ENCODE assay signal across 12 mouse cellular contexts in genomic region chr5:116553868-116554267, GRCm38 (mm10). TPM values are rescaled to one million over a fixed set of nuclear protein-coding genes. Genes with fewer than 3 reads are reported as not detected.
A peak's percentile ranks its signal among the peaks of the same experiment; 100 is the strongest.
DNase-seq lines count a peak whose midpoint lies in the region; ATAC-seq lines count a peak whose summit lies in the region.
"Had no signal": no experiment of that assay in that cellular context is flagged by ENCODE, and none has a peak within 500 bp of the region (broad histone marks: within the 10 kb centered on the region; RNA-seq: fewer than 3 reads in every experiment).

No protein-coding gene starts in this region.

- no peak; the same call in 1 of the 2 replicates for ATAC-seq in forebrain, embryonic 11.5 days (replicated peaks; ENCODE audit: low FRiP score)

- no peaks in the 10 kb centered on the region for H3K27me3 ChIP-seq in forebrain, embryonic 11.5 days (ENCODE audit: control insufficient read depth, insufficient read depth, low read length)
- H3K27me3 ChIP-seq: embryonic facial prominence, embryonic 13.5 days; limb, embryonic 12.5 days; megakaryocyte, embryonic 14.5 days had no signal

- WGBS in forebrain, embryonic 11.5 days: 8% methylated on average over 5 of the region's 5 CpGs

- H3K4me2 ChIP-seq in forebrain, embryonic 11.5 days (ENCODE audit: low read depth, low read length, severe bottlenecking): no peak overlapping the region
- H3K4me2 ChIP-seq: embryonic facial prominence, embryonic 13.5 days; limb, embryonic 12.5 days had no signal

- H3K4me3 ChIP-seq in forebrain, embryonic 11.5 days (ENCODE audit: low read depth, low read length): no peak overlapping the region
- H3K4me3 ChIP-seq: embryonic facial prominence, embryonic 13.5 days; limb, embryonic 12.5 days; megakaryocyte, embryonic 14.5 days had no signal

- peaks cover 6% of the 10 kb centered on the region; the same call in 1 of the 2 replicates for H3K4me1 ChIP-seq in forebrain, embryonic 11.5 days (replicated peaks; ENCODE audit: control insufficient read depth, insufficient read depth, low read length)
- H3K4me1 ChIP-seq: embryonic facial prominence, embryonic 13.5 days; limb, embryonic 12.5 days; megakaryocyte, embryonic 14.5 days had no signal

- H3K9ac ChIP-seq in forebrain, embryonic 11.5 days (ENCODE audit: low read length): no peak overlapping the region
- H3K9ac ChIP-seq: embryonic facial prominence, embryonic 13.5 days; limb, embryonic 12.5 days had no signal

- H3K9me3 ChIP-seq in forebrain, embryonic 11.5 days (ENCODE audit: control insufficient read depth, low read length): peaks cover 3% of the 10 kb centered on the region; the same call in 1 of the 2 replicates
- H3K9me3 ChIP-seq: limb, embryonic 12.5 days had no signal

- no peaks in the 10 kb centered on the region for H3K36me3 ChIP-seq in forebrain, embryonic 11.5 days (ENCODE audit: control insufficient read depth, insufficient read depth, low read length)
- H3K36me3 ChIP-seq: embryonic facial prominence, embryonic 13.5 days; limb, embryonic 12.5 days had no signal

- peak; percentile 2 for DNase-seq in kidney, postnatal 14 days
- no peak for DNase-seq in kidney, adult 11 months
- peak; percentile 54 for DNase-seq in R1 (ENCODE audit: low read depth, low spot score)
- peak; percentile 64 for DNase-seq in forebrain, embryonic 11.5 days (ENCODE audit: low spot score)
- DNase-seq in mesoderm, embryonic 11.5 days (ENCODE audit: low read depth, low spot score): peak; percentile 77
- DNase-seq in thymus, postnatal 25 days: no peak
- no peak for DNase-seq in thymus, postnatal 10 days (ENCODE audit: low spot score in 2 of 2)
- DNase-seq: heart, adult 18-20 months; kidney, adult 8-10 months had no signal

- H3K27ac ChIP-seq in forebrain, embryonic 11.5 days (ENCODE audit: low read depth, low read length): no peak overlapping the region
- H3K27ac ChIP-seq: embryonic facial prominence, embryonic 13.5 days; limb, embryonic 12.5 days had no signal

RNA-seq across cellular contexts. Expression of gene Srrm4, which starts 37.7 kb away (rescaled TPM):
- polyA plus RNA-seq in forebrain, embryonic 11.5 days (2014; fragmentation: Nextera tagmentation; extraction: Ambion mirVana): 19.2 and 19.5 TPM in 2 replicates

Comparison
In these comparisons a context has a peak if more than half of its experiments do, and no peak if none do; other contexts are left out.
1. DNase-seq: peak in kidney, postnatal 14 days (single experiment), R1 (single experiment), forebrain, embryonic 11.5 days (single experiment) and mesoderm, embryonic 11.5 days (single experiment); none in kidney, adult 11 months (single experiment), thymus, postnatal 25 days (single experiment) and thymus, postnatal 10 days (0 of 2).